Mouse (Mus musculus) CH12.LX (cell line): ENCODE data around the gene Nt5c3. TPM values are rescaled to one million over a fixed set of nuclear protein-coding genes. Genes with fewer than 3 reads are reported as not detected.

ENCODE experiments used
- DNase-seq: peaks from one replicate; pipeline ENCODE4 v3.0.0-alpha.2; 2013; ENCODE audit errors: extremely low read depth
- H3K27ac ChIP-seq: 2 replicates; pipeline ENCODE4 v1.5.1; 2012; ENCODE audit warnings: low read depth, mild to moderate bottlenecking, control low read depth, moderate library complexity; ENCODE audit not compliant: insufficient read depth
- H3K27me3 ChIP-seq: replicated peaks from 2 replicates; pipeline ENCODE3; 2012; ENCODE audit warnings: inconsistent platforms
- H3K36me3 ChIP-seq, 2 experiments: replicated peaks in 1 of 2; 2 replicates each; pipeline versions ENCODE3 to v1.6.1; 2012; ENCODE audit warnings: inconsistent platforms in 1 of 2, low read length in 1 of 2, mild to moderate bottlenecking in 1 of 2, mixed read lengths in 1 of 2, moderate library complexity in 1 of 2; ENCODE audit not compliant: control insufficient read depth in 1 of 2, insufficient read depth in 1 of 2
- H3K4me1 ChIP-seq, 2 experiments: 2 replicates each; pipeline ENCODE4 v1.6.1; 2012; ENCODE audit warnings: inconsistent platforms in 1 of 2, moderate library complexity in 1 of 2; ENCODE audit not compliant: insufficient read depth in 2 of 2, control insufficient read depth in 1 of 2
- H3K4me2 ChIP-seq: 2 replicates; pipeline ENCODE4 v1.6.1; 2012; ENCODE audit warnings: low read depth, mild to moderate bottlenecking, control low read depth; ENCODE audit not compliant: poor library complexity, insufficient read depth, severe bottlenecking
- H3K4me3 ChIP-seq, 3 experiments: fragments of 150-350 bp in 1 of 3; sonication (generic) in 1 of 3; replicated peaks in 1 of 3; 2 replicates each; pipeline versions ENCODE3 to v1.5.1; 2011 to 2012; ENCODE audit warnings: low read depth in 2 of 3, low read length in 2 of 3, mild to moderate bottlenecking in 2 of 3, moderate library complexity in 2 of 3, control low read depth in 1 of 3, improper control_type of control experiment in 1 of 3, inconsistent platforms in 1 of 3, mixed read lengths in 1 of 3; ENCODE audit not compliant: poor library complexity in 1 of 3
- H3K79me2 ChIP-seq: replicated peaks from 2 replicates; pipeline ENCODE4 v1.6.1; 2012; ENCODE audit warnings: mild to moderate bottlenecking, moderate library complexity; ENCODE audit not compliant: control insufficient read depth, poor library complexity, insufficient read depth, severe bottlenecking; ENCODE audit errors: extremely low read depth
- H3K9ac ChIP-seq: 2 replicates; pipeline ENCODE4 v1.6.1; 2012; ENCODE audit warnings: low read depth, mild to moderate bottlenecking, control low read depth, moderate library complexity; ENCODE audit not compliant: insufficient read depth
- H3K9me3 ChIP-seq: replicated peaks from 2 replicates; pipeline ENCODE3; 2012; ENCODE audit warnings: low read length, inconsistent platforms, mixed read lengths
- BHLHE40 ChIP-seq: IDR thresholded peaks from 2 replicates; pipeline ENCODE4 v1.6.1; 2011; ENCODE audit warnings: mild to moderate bottlenecking, low read depth, low read length, improper control_type of control experiment
- CHD2 ChIP-seq: IDR thresholded peaks from 2 replicates; pipeline ENCODE4 v1.6.1; 2011; ENCODE audit warnings: low read length, improper control_type of control experiment
- ELF1 ChIP-seq: IDR thresholded peaks from 2 replicates; pipeline ENCODE4 v1.6.1; 2014; ENCODE audit warnings: low read depth, mild to moderate bottlenecking, inconsistent platforms, low read length, improper control_type of control experiment
- HCFC1 ChIP-seq: IDR thresholded peaks from 2 replicates; pipeline ENCODE4 v1.6.1; 2012; ENCODE audit warnings: low read depth, mild to moderate bottlenecking, inconsistent platforms, low read length, improper control_type of control experiment
- IRF4 ChIP-seq: IDR thresholded peaks from 2 replicates; pipeline ENCODE4 v1.6.1; 2014; ENCODE audit warnings: low read depth, mild to moderate bottlenecking, inconsistent platforms, low read length, improper control_type of control experiment
- JUN ChIP-seq: IDR thresholded peaks from 2 replicates; pipeline ENCODE4 v1.6.1; 2011; ENCODE audit warnings: low read depth, mild to moderate bottlenecking, low read length, improper control_type of control experiment, moderate library complexity; ENCODE audit not compliant: insufficient read depth
- JUND ChIP-seq: conservative IDR thresholded peaks from 2 replicates; pipeline ENCODE4 v1.6.1; 2011; ENCODE audit warnings: low read depth, low read length, improper control_type of control experiment
- MAFK ChIP-seq: IDR thresholded peaks from 2 replicates; pipeline ENCODE4 v1.6.1; 2011; ENCODE audit warnings: low read length, improper control_type of control experiment; ENCODE audit not compliant: insufficient replicate concordance
- MAZ ChIP-seq: IDR thresholded peaks from 2 replicates; pipeline ENCODE4 v1.6.1; 2012; ENCODE audit warnings: low read depth, mild to moderate bottlenecking, inconsistent platforms, low read length, improper control_type of control experiment, moderate library complexity
- MEF2A ChIP-seq: IDR thresholded peaks from 2 replicates; pipeline ENCODE4 v1.6.1; 2014; ENCODE audit warnings: low read depth, mild to moderate bottlenecking, inconsistent platforms, low read length, improper control_type of control experiment, borderline replicate concordance
- NELFE ChIP-seq: IDR thresholded peaks from 2 replicates; pipeline ENCODE4 v1.6.1; 2011; ENCODE audit warnings: low read depth, low read length, improper control_type of control experiment
- POLR2A ChIP-seq: IDR thresholded peaks from 2 replicates; pipeline ENCODE4 v1.6.1; 2011; ENCODE audit warnings: low read depth, mild to moderate bottlenecking, improper control_type of control experiment, low read length
- RAD21 ChIP-seq: IDR thresholded peaks from 2 replicates; pipeline ENCODE4 v1.6.1; 2011; ENCODE audit warnings: low read depth, mild to moderate bottlenecking, low read length, improper control_type of control experiment, moderate library complexity
- RCOR1 ChIP-seq: conservative IDR thresholded peaks from 2 replicates; pipeline ENCODE4 v1.6.1; 2012; ENCODE audit warnings: low read depth, mild to moderate bottlenecking, inconsistent platforms, low read length, improper control_type of control experiment
- SMC3 ChIP-seq: IDR thresholded peaks from 2 replicates; pipeline ENCODE4 v1.6.1; 2011; ENCODE audit warnings: low read depth, low read length, improper control_type of control experiment
- UBTF ChIP-seq: IDR thresholded peaks from 2 replicates; pipeline ENCODE4 v1.6.1; 2012; ENCODE audit warnings: low read depth, mild to moderate bottlenecking, inconsistent platforms, low read length, improper control_type of control experiment, moderate library complexity
- USF1 ChIP-seq: IDR thresholded peaks from 2 replicates; pipeline ENCODE4 v1.6.1; 2014; ENCODE audit warnings: low read depth, mild to moderate bottlenecking, inconsistent platforms, low read length, improper control_type of control experiment
- USF2 ChIP-seq: conservative IDR thresholded peaks from 2 replicates; pipeline ENCODE4 v1.6.1; 2011; ENCODE audit warnings: low read depth, low read length, improper control_type of control experiment
- dilution Hi-C: fragments of 300-500 bp; cut with MboI; formaldehyde crosslinking; loops from 2 replicates; pipeline ENCODE4 v1.14.3; 2020; ENCODE audit warnings: low sequenced_read_pairs; ENCODE audit not compliant: extremely low pct_unique_long_range_greater_than_20kb, extremely low pct_ligation_motif_present
- in situ Hi-C: fragments of 300-500 bp; cut with MboI; formaldehyde crosslinking; loops from 3 replicates; pipeline ENCODE4 v1.14.3; 2019; ENCODE audit warnings: low sequenced_read_pairs, low pct_ligation_motif_present, low pct_unique_long_range_greater_than_20kb, mixed read lengths
- polyA plus RNA-seq: library from polyadenylated mRNA; unstranded; fragments of >175 nt; gene quantifications from 2 replicates; pipeline ENCODE4 v1.2.1, GENCODE M21; 2012; ENCODE audit warnings: low read depth; ENCODE audit not compliant: insufficient read length
- total RNA-seq, 2 experiments: library from RNA; depleted of rRNA; stranded (reverse); fragments of 300-350 nt in 1 of 2; fragments of >200 nt in 1 of 2; gene quantifications; 2 replicates each; pipeline ENCODE4 v1.2.3; 2012 to 2014

Nt5c3 gene
- total and polyA plus RNA-seq, 3 experiments = 23.7 to 82.4 (median 36.5) TPM

DNA sequence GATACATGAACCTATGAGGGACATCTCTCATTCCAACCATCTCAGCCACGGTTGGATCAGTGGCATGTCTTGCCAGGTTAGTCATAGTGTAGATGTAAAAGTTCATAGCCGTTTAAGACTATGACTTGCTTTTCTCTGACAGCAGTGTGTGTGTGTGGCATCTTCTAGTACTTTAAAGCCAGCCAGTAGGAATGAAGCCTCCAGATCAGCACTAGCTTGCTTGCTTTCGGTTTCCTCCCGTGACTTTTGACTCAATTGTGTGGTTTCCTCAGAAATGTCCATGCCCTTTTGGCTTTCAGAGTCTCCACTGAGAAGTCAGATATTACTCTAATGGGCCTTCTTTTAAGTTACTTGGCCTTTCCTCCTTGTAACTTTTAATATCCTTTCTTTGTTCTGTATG is 10.6 kb upstream of the Nt5c3 start:
- in situ Hi-C loops = no loop called here

DNA sequence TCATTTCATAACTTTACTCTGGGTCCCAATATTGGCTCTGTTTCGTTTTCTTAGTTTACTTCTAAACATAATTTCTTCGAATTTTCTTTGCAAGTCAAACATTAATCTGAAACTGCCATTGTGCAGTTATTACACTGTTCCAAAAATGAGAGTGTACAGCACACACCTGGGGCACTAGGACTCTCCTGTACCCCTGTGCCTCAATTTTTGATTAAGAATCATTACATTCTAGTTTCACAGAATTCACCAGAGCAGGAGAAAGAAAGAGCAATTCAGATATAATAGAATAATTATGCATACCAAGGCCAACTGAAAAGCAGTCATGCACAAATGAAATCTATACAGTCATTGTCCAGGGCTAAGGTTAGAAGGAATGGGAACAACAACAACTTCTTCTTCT is 8.7 kb upstream of the Nt5c3 start:
- Histone ChIP-seq H3K4me1 (peaks cover 0 to 3% of the 10 kb centered on the region in 2 experiments; a peak in 1 of 4 replicates), H3K27me3 (peaks cover 2% of the 10 kb centered on the region), H3K4me2 (no peak overlapping the region), H3K27ac (no peak overlapping the region), H3K9me3 (no peaks in the 10 kb centered on the region), H3K79me2 (no peaks in the 10 kb centered on the region), H3K9ac (no peak overlapping the region), H3K4me3 (no peak overlapping the region), H3K36me3 (no peaks in the 10 kb centered on the region)
- dilution Hi-C loops = no loop called here
- no peak for TF ChIP-seq JUN
- no peak for TF ChIP-seq USF1
- TF ChIP-seq USF2 = no peak
- TF ChIP-seq JUND = no peak
- no peak for TF ChIP-seq RCOR1
- no peak for TF ChIP-seq HCFC1
- no peak for TF ChIP-seq MAZ
- no peak for TF ChIP-seq NELFE
- no peak for TF ChIP-seq POLR2A
- no peak for DNase-seq
- in situ Hi-C loops = no loop called here

More for the DNA sequence above, 10.6 kb upstream of the Nt5c3 start:
- H3K9ac ChIP-seq = no peak overlapping the region
- no peaks in the 10 kb centered on the region for H3K79me2 ChIP-seq
- H3K36me3 ChIP-seq = no peaks in the 10 kb centered on the region
- H3K4me2 ChIP-seq = peak overlapping the region; percentile 71; the same call in 1 of the 2 replicates
- dilution Hi-C loops = no loop called here
- H3K9me3 ChIP-seq = no peaks in the 10 kb centered on the region
- peak; percentile 21 for DNase-seq
- peaks cover 2% of the 10 kb centered on the region for H3K27me3 ChIP-seq
- H3K4me3 ChIP-seq = no peak overlapping the region
- peaks cover 0 to 3% of the 10 kb centered on the region in 2 experiments; a peak in 1 of 4 replicates for H3K4me1 ChIP-seq
- H3K27ac ChIP-seq = no peak overlapping the region
- TF ChIP-seq IRF4 (0 out of 2 replicates have a peak, but pooled peaks have one; percentile 28), BHLHE40 (peak; percentile 73), SMC3 (no peak), MEF2A (no peak)

DNA sequence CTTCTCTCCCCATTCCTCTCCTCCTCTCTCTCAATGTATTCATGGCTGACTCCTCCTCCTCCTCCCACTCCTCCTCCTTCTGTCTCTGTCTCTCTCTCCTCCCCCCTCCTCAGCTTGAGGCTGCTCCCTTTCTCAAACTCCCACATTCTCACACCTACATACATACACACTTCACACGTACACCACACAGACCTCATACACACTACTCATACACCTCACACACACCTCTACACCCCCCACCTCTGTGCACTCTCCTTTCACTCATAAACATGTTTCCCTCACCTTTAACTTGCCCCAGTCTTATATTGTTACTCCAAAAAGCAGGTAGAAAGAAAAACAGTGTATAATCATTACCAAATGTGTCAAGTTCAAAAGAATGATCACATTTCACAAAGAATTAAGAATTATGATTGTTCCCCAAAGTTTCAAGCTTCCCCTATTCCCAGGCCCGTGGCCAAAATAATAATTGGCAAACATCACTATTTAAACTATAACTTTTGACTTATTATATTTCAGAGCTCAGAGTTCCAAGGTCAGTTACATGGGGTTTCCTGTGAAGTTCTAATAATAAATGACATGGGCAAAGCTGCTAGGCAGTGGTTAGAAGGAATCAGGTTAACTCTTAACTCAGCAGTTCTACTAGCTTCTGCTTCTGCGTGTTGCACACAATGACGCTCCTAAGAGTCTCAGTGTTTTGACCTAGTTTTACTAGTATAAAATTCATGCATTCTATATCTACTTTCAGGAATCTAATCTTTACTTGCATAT is 8.1 kb upstream of the Nt5c3 start:
- dilution Hi-C loops = no loop called here
- no peak overlapping the region for H3K4me2 ChIP-seq
- no peak overlapping the region for H3K9ac ChIP-seq
- TF ChIP-seq POLR2A (no peak), UBTF (no peak), BHLHE40 (no peak), RCOR1 (no peak), MAFK (no peak), CHD2 (no peak), RAD21 (no peak), ELF1 (no peak)
- no peak overlapping the region for H3K4me3 ChIP-seq
- no peaks in the 10 kb centered on the region for H3K9me3 ChIP-seq
- peaks cover 2% of the 10 kb centered on the region for H3K27me3 ChIP-seq
- no peaks in the 10 kb centered on the region for H3K79me2 ChIP-seq
- H3K27ac ChIP-seq = no peak overlapping the region
- H3K36me3 ChIP-seq = no peaks in the 10 kb centered on the region
- no peak for DNase-seq
- H3K4me1 ChIP-seq = peaks cover 0 to 3% of the 10 kb centered on the region in 2 experiments; a peak in 1 of 4 replicates
- in situ Hi-C loops = no loop called here
